ENCODE assay signal across 16 mouse cellular contexts in the genomic region with DNA sequence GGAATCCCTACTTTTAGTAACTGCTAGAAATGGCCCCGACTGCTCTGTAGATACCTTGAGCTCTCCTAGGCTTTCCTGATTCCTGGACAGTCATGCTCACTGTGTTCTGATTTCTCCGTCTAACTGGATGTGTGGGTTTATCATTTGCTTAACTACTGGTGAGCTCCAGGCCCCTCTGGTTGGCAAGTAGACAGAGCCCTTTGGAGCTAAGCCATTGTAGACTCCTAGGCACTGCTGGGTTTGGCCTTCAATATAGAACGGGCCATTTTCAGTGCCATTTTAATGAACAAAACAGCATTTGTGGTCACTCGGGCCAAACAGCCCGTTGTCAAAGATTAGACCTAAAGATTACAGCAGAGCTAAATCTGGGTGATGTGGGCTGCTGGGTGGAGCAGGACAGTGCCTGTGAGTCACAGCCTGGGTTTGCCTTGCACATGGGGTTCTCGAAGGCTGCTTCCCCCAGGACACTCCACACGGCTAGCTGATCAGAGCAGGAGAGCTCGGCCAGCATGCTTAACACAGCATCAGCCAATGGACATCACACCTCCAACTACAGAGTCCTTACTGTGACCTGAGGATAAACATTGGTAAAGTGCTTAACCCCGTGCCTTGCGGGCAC. TPM values are rescaled to one million over a fixed set of nuclear protein-coding genes. Genes with fewer than 3 reads are reported as not detected.
A peak's percentile ranks its signal among the peaks of the same experiment; 100 is the strongest.
DNase-seq lines count a peak whose midpoint lies in the region; ATAC-seq and TF ChIP-seq lines count a peak whose summit lies in the region.
"Had no signal": no experiment of that assay in that cellular context is flagged by ENCODE, and none has a peak within 500 bp of the region (broad histone marks: within the 10 kb centered on the region; RNA-seq: fewer than 3 reads in every experiment).

No protein-coding gene starts in this region.

- 86% methylated on average over 10 of the region's 10 CpGs for WGBS in midbrain, embryonic 11.5 days
- WGBS in midbrain, embryonic 10.5 days = 91% methylated on average over 10 of the region's 10 CpGs

- no peak overlapping the region for H3K9ac ChIP-seq in midbrain, embryonic 11.5 days (ENCODE audit: low read length)
- H3K9ac ChIP-seq: liver, embryonic 14.5 days; neural tube, embryonic 15.5 days had no signal

- no peaks in the 10 kb centered on the region for H3K27me3 ChIP-seq in midbrain, embryonic 11.5 days (ENCODE audit: control insufficient read depth, insufficient read depth, low read length)
- H3K27me3 ChIP-seq in midbrain, embryonic 10.5 days (ENCODE audit: low read depth, poor library complexity, severe bottlenecking) = 0 out of 2 replicates have a peak, but pooled peaks cover 5% of the 10 kb centered on the region
- H3K27me3 ChIP-seq: neural tube, embryonic 15.5 days had no signal

- no peak for TF ChIP-seq CTCF in gastrocnemius, adult 2 months (IDR thresholded peaks at IDR 0.05)
- TF ChIP-seq CTCF in bone marrow macrophage, adult 2 months (IDR thresholded peaks at IDR 0.05; ENCODE audit: low read depth, low read length) = no peak

- H3K4me2 ChIP-seq in midbrain, embryonic 11.5 days = no peak overlapping the region
- H3K4me2 ChIP-seq: neural tube, embryonic 15.5 days had no signal

- no peak for ATAC-seq in midbrain, embryonic 11.5 days (ENCODE audit: low FRiP score)
- peak; percentile 41; the same call in 1 of the 2 replicates for ATAC-seq in monocyte, adult 5-6 weeks (replicated peaks; ENCODE audit: insufficient number of reproducible peaks, low FRiP score, low TSS enrichment, poor library complexity, severe bottlenecking)

- intact Hi-C loops in gastrocnemius, adult 2 months (cut with DNase I) = no loop called here
- intact Hi-C loops in gastrocnemius, postnatal 36 days (cut with DNase I) = no loop called here

- no peaks in the 10 kb centered on the region for H3K4me1 ChIP-seq in midbrain, embryonic 11.5 days (ENCODE audit: control insufficient read depth, insufficient read depth, low read length)
- H3K4me1 ChIP-seq in midbrain, embryonic 10.5 days = peaks cover 7% of the 10 kb centered on the region
- H3K4me1 ChIP-seq in bone marrow macrophage, adult 2 months (ENCODE audit: control insufficient read depth, insufficient read depth, low read length) = peaks cover 74% of the 10 kb centered on the region
- H3K4me1 ChIP-seq: neural tube, embryonic 15.5 days had no signal

- no peaks in the 10 kb centered on the region; the same call in 1 of the 2 replicates for H3K36me3 ChIP-seq in midbrain, embryonic 11.5 days (ENCODE audit: control insufficient read depth, insufficient read depth, low read length)
- H3K36me3 ChIP-seq in midbrain, embryonic 10.5 days = no peaks in the 10 kb centered on the region
- H3K36me3 ChIP-seq: limb, embryonic 10.5 days; neural tube, embryonic 15.5 days had no signal

- no peak for TF ChIP-seq POLR2A in bone marrow macrophage, adult 2 months (IDR thresholded peaks at IDR 0.05; ENCODE audit: borderline replicate concordance, low read depth, low read length)

- peak; percentile 44 for DNase-seq in gastrocnemius, adult 2 months
- DNase-seq in gastrocnemius, postnatal 36 days = no peak
- DNase-seq in midbrain, embryonic 11.5 days (ENCODE audit: low spot score, missing footprints) = peak; percentile 45
- no peak for DNase-seq in midbrain, embryonic 10.5 days (ENCODE audit: low spot score)
- no peak for DNase-seq in kidney, postnatal 36 days
- no peak for DNase-seq in layer of hippocampus, postnatal 14 days (ENCODE audit: low spot score in 2 of 2)
- DNase-seq: cerebellum, adult 9-11 months; layer of hippocampus, postnatal 36 days; lung, postnatal 36 days; right cerebral cortex, adult 18-20 months had no signal

- H3K4me3 ChIP-seq in gastrocnemius, adult 2 months = no peak overlapping the region; the same call in 1 of the 2 replicates
- H3K4me3 ChIP-seq in midbrain, embryonic 11.5 days (ENCODE audit: low read depth, low read length) = no peak overlapping the region
- H3K4me3 ChIP-seq in midbrain, embryonic 10.5 days = no peak overlapping the region
- H3K4me3 ChIP-seq in bone marrow macrophage, adult 2 months (ENCODE audit: insufficient read depth, low read length) = no peak overlapping the region
- H3K4me3 ChIP-seq: limb, embryonic 10.5 days; neural tube, embryonic 15.5 days had no signal

- no peaks in the 10 kb centered on the region for H3K9me3 ChIP-seq in midbrain, embryonic 11.5 days (ENCODE audit: control insufficient read depth, low read length)
- H3K9me3 ChIP-seq in midbrain, embryonic 10.5 days (replicated peaks) = no peaks in the 10 kb centered on the region
- H3K9me3 ChIP-seq: limb, embryonic 10.5 days; neural tube, embryonic 15.5 days had no signal

- peak overlapping the region; percentile 79 for H3K27ac ChIP-seq in gastrocnemius, adult 2 months
- no peak overlapping the region for H3K27ac ChIP-seq in midbrain, embryonic 11.5 days (ENCODE audit: low read depth, low read length)
- H3K27ac ChIP-seq in midbrain, embryonic 10.5 days (replicated peaks) = no peak overlapping the region
- H3K27ac ChIP-seq in bone marrow macrophage, adult 2 months (ENCODE audit: insufficient read depth, low read depth, low read length) = peak overlapping the region; percentile 1
- H3K27ac ChIP-seq: kidney, postnatal 0 days; limb, embryonic 10.5 days; liver, embryonic 14.5 days; neural tube, embryonic 15.5 days had no signal

RNA-seq across cellular contexts. Expression of a gene that starts 17.4 kb away (rescaled TPM):
- total RNA-seq in gastrocnemius, adult 2 months (2021) = 1 to 10 TPM; 4.1 to 4.7 TPM
- 1 to 10 TPM; 3.1 to 3.8 TPM for total RNA-seq in gastrocnemius, postnatal 36 days (2021)
- 0.10 TPM in 1 of 2 replicates, not detected in the other for polyA plus RNA-seq in midbrain, embryonic 11.5 days (2014; fragmentation: Nextera tagmentation; extraction: Ambion mirVana)
- polyA plus RNA-seq in midbrain, embryonic 10.5 days (2016; fragmentation: Nextera tagmentation; extraction: Ambion mirVana) = 0.10 and 0.14 TPM in 2 replicates
- 13.4 and 18.2 TPM in 2 replicates for polyA plus RNA-seq in bone marrow macrophage, adult 2 months (2012; ENCODE audit: insufficient read depth, insufficient read length, missing spikeins)
- 44.7 to 96.7 TPM (median 53.9 TPM) in 3 replicates for total RNA-seq in monocyte, adult 5-6 weeks (2017)
- total RNA-seq in layer of hippocampus, postnatal 14 days (2021) = 1 to 10 TPM; 1.2 to 2.1 TPM

RNA-seq across cellular contexts. Expression of a gene that starts 40.3 kb away (rescaled TPM):
- 10 to 100 TPM; 57.2 to 72.1 TPM for total RNA-seq in gastrocnemius, adult 2 months (2021)
- 10 to 100 TPM; 57.9 to 61.2 TPM for total RNA-seq in gastrocnemius, postnatal 36 days (2021)
- 186 and 197 TPM in 2 replicates for polyA plus RNA-seq in midbrain, embryonic 11.5 days (2014; fragmentation: Nextera tagmentation; extraction: Ambion mirVana)
- polyA plus RNA-seq in midbrain, embryonic 10.5 days (2016; fragmentation: Nextera tagmentation; extraction: Ambion mirVana) = 217 and 246 TPM in 2 replicates
- 22.5 and 31.6 TPM in 2 replicates for polyA plus RNA-seq in bone marrow macrophage, adult 2 months (2012; ENCODE audit: insufficient read depth, insufficient read length, missing spikeins)
- total RNA-seq in monocyte, adult 5-6 weeks (2017) = 6.8 to 10.9 TPM (median 10.2 TPM) in 3 replicates
- total RNA-seq in layer of hippocampus, postnatal 14 days (2021) = 10 to 100 TPM; 57.1 to 65.6 TPM

Comparison
In these comparisons a context has a peak if more than half of its experiments do, and no peak if none do; other contexts are left out.
1. DNase-seq: peak in gastrocnemius, adult 2 months (single experiment) and midbrain, embryonic 11.5 days (single experiment); none in gastrocnemius, postnatal 36 days (0 of 2), midbrain, embryonic 10.5 days (single experiment), kidney, postnatal 36 days (0 of 2) and layer of hippocampus, postnatal 14 days (0 of 2).
2. H3K27ac ChIP-seq: peak in gastrocnemius, adult 2 months (single experiment) and bone marrow macrophage, adult 2 months (single experiment); none in midbrain, embryonic 11.5 days (single experiment) and midbrain, embryonic 10.5 days (single experiment).